Mouse (Mus musculus) forebrain, embryonic 12.5 days (tissue): ENCODE data around the gene Setd2. TPM values are rescaled to one million over a fixed set of nuclear protein-coding genes. Genes with fewer than 3 reads are reported as not detected.

ENCODE experiments used
- ATAC-seq: fragments of 200-750 bp; cut with Nextera tagmentation; 2 replicates; pipeline ENCODE4 v1.8.0; 2017; ENCODE audit warnings: moderate TSS enrichment; ENCODE audit not compliant: low FRiP score
- H3K27ac ChIP-seq: fragments of 300-500 bp; sonication (generic); 2 replicates; pipeline ENCODE4 v1.5.1; 2016; ENCODE audit warnings: mild to moderate bottlenecking
- H3K27me3 ChIP-seq: fragments of 300-500 bp; sonication (generic); 2 replicates; pipeline ENCODE4 v1.6.1; 2016; ENCODE audit warnings: mild to moderate bottlenecking
- H3K36me3 ChIP-seq: fragments of 300-500 bp; sonication (generic); replicated peaks from 2 replicates; pipeline ENCODE4 v1.6.1; 2016; ENCODE audit warnings: mild to moderate bottlenecking
- H3K4me1 ChIP-seq: fragments of 300-500 bp; sonication (generic); 2 replicates; pipeline ENCODE4 v1.6.1; 2016
- H3K4me2 ChIP-seq: fragments of 300-500 bp; sonication (generic); 2 replicates; pipeline ENCODE4 v1.6.1; 2016; ENCODE audit warnings: mild to moderate bottlenecking, moderate library complexity
- H3K4me3 ChIP-seq: fragments of 300-500 bp; sonication (generic); replicated peaks from 2 replicates; pipeline ENCODE4 v1.5.1; 2016; ENCODE audit warnings: mild to moderate bottlenecking
- H3K9ac ChIP-seq: fragments of 300-500 bp; sonication (generic); 2 replicates; pipeline ENCODE4 v1.6.1; 2016; ENCODE audit warnings: mild to moderate bottlenecking
- H3K9me3 ChIP-seq: fragments of 300-500 bp; sonication (generic); 2 replicates; pipeline ENCODE4 v1.6.1; 2016
- WGBS: fragments of 180-500 bp; shearing (Covaris S2); methylation state at CpG from one replicate; pipeline ENCODE4 v1.1.7; 2016; 5-methylcytosine and 5-hydroxymethylcytosine counted together
- polyA plus RNA-seq: library from polyadenylated mRNA; unstranded; fragments of >200 nt; fragmentation: Nextera tagmentation; extraction: Ambion mirVana; gene quantifications from 2 replicates; pipeline ENCODE4 v1.2.1, GENCODE M21; 2016

The Setd2 gene
- polyA plus RNA-seq, 1 experiment from 2014 or later = 49.7 TPM

GRCm38 (mm10) chr9:110645219-110645618 lies 112.8 kb downstream of the Setd2 start:
- H3K4me2 ChIP-seq = no peak overlapping the region
- no peaks in the 10 kb centered on the region for H3K36me3 ChIP-seq
- WGBS = 83% methylated on average over 9 of the region's 9 CpGs
- H3K4me1 ChIP-seq = peaks cover 11% of the 10 kb centered on the region
- no peaks in the 10 kb centered on the region for H3K27me3 ChIP-seq
- H3K9ac ChIP-seq = no peak overlapping the region
- ATAC-seq = no peak
- no peak overlapping the region for H3K4me3 ChIP-seq
- H3K27ac ChIP-seq = no peak overlapping the region
- H3K9me3 ChIP-seq = no peaks in the 10 kb centered on the region

- Histone ChIP-seq H3K36me3 (no peaks in the 10 kb centered on the region), H3K27me3 (peaks cover 30% of the 10 kb centered on the region), H3K4me3 (no peak overlapping the region), H3K27ac (peak overlapping the region; percentile 78), H3K9me3 (no peaks in the 10 kb centered on the region), H3K9ac (no peak overlapping the region), H3K4me2 (no peak overlapping the region), H3K4me1 (peaks cover 33% of the 10 kb centered on the region)
- ATAC-seq = peak; percentile 65
Observed at GRCm38 (mm10) chr9:110649775-110650174, 117.4 kb downstream of the Setd2 start.

GRCm38 (mm10) chr9:110651931-110652722 lies 119.7 kb downstream of the Setd2 start:
- no peak for ATAC-seq
- 40% methylated on average over 13 of the region's 13 CpGs for WGBS
- no peak overlapping the region for H3K4me3 ChIP-seq
- H3K4me2 ChIP-seq = no peak overlapping the region; the same call in 1 of the 2 replicates
- H3K9ac ChIP-seq = no peak overlapping the region
- H3K36me3 ChIP-seq = no peaks in the 10 kb centered on the region
- H3K4me1 ChIP-seq = peaks cover 47% of the 10 kb centered on the region
- no peak overlapping the region for H3K27ac ChIP-seq
- H3K27me3 ChIP-seq = peaks cover 30% of the 10 kb centered on the region
- no peaks in the 10 kb centered on the region for H3K9me3 ChIP-seq

GRCm38 (mm10) chr9:110652963-110653654 lies 120.7 kb downstream of the Setd2 start:
- ATAC-seq = no peak
- peak overlapping the region; percentile 68 for H3K9ac ChIP-seq
- H3K27me3 ChIP-seq = peaks cover 30% of the 10 kb centered on the region
- 20% methylated on average over 14 of the region's 14 CpGs for WGBS
- peaks cover 56% of the 10 kb centered on the region for H3K4me1 ChIP-seq
- H3K4me2 ChIP-seq = peak overlapping the region; percentile 98
- no peak overlapping the region for H3K27ac ChIP-seq
- H3K36me3 ChIP-seq = no peaks in the 10 kb centered on the region
- H3K4me3 ChIP-seq = peak overlapping the region; percentile 71
- H3K9me3 ChIP-seq = no peaks in the 10 kb centered on the region

- peaks cover 30% of the 10 kb centered on the region for H3K27me3 ChIP-seq
- H3K36me3 ChIP-seq = no peaks in the 10 kb centered on the region
- H3K4me3 ChIP-seq = peak within 1 kb of the TSS; percentile 71
- peak within 1 kb of the TSS; percentile 98 for H3K4me2 ChIP-seq
- peaks cover 56% of the 10 kb centered on the region for H3K4me1 ChIP-seq
- ATAC-seq = peak; percentile 56
- WGBS = under 1% methylated on average over 73 of the region's 75 CpGs
- no peaks in the 10 kb centered on the region for H3K9me3 ChIP-seq
- H3K9ac ChIP-seq = peak within 1 kb of the TSS; percentile 68
- H3K27ac ChIP-seq = peak within 1 kb of the TSS; percentile 63
Observed at GRCm38 (mm10) chr9:110653655-110654461, 121.5 kb downstream of the Setd2 start, which contains the start of gene Nbeal2. Gene Nbeal2, minus strand, starts transcription at chr9:110654161.

GRCm38 (mm10) chr9:110654726-110655650 lies 122.6 kb downstream of the Setd2 start:
- H3K4me3 ChIP-seq = peak overlapping the region; percentile 71; the same call in 1 of the 2 replicates
- H3K4me2 ChIP-seq = peak overlapping the region; percentile 98
- ATAC-seq = no peak
- peaks cover 48% of the 10 kb centered on the region for H3K4me1 ChIP-seq
- no peak overlapping the region for H3K9ac ChIP-seq
- 0 out of 2 replicates have a peak, but pooled peaks cover 5% of the 10 kb centered on the region for H3K36me3 ChIP-seq
- peak overlapping the region; percentile 15; the same call in 1 of the 2 replicates for H3K27ac ChIP-seq
- peaks cover 30% of the 10 kb centered on the region for H3K27me3 ChIP-seq
- H3K9me3 ChIP-seq = no peaks in the 10 kb centered on the region
- 82% methylated on average over 19 of the region's 19 CpGs for WGBS

GRCm38 (mm10) chr9:110655651-110656007 lies 123.2 kb downstream of the Setd2 start:
- ATAC-seq = no peak

GRCm38 (mm10) chr9:110656249-110657221 lies 124.1 kb downstream of the Setd2 start, which contains the start of gene Ccdc12:
Gene Ccdc12, plus strand, starts transcription at chr9:110656503.
- peak; percentile 97 for ATAC-seq
- under 1% methylated on average over 52 of the region's 52 CpGs for WGBS
- Histone ChIP-seq H3K4me1 (peaks cover 42% of the 10 kb centered on the region), H3K27ac (peak within 1 kb of the TSS; percentile 91), H3K9ac (peak within 1 kb of the TSS; percentile 79), H3K4me3 (peak within 1 kb of the TSS; percentile 64), H3K9me3 (no peaks in the 10 kb centered on the region), H3K27me3 (peaks cover 23% of the 10 kb centered on the region), H3K36me3 (0 out of 2 replicates have a peak, but pooled peaks cover 5% of the 10 kb centered on the region), H3K4me2 (peak within 1 kb of the TSS; percentile 73)

More at GRCm38 (mm10) chr9:110655651-110656007, 123.2 kb downstream of the Setd2 start:
- Histone ChIP-seq H3K4me1 (peaks cover 42% of the 10 kb centered on the region), H3K27ac (peak overlapping the region; percentile 91), H3K9me3 (no peaks in the 10 kb centered on the region), H3K36me3 (0 out of 2 replicates have a peak, but pooled peaks cover 5% of the 10 kb centered on the region), H3K9ac (peak overlapping the region; percentile 79; the same call in 1 of the 2 replicates), H3K27me3 (peaks cover 30% of the 10 kb centered on the region), H3K4me2 (peak overlapping the region; percentile 73), H3K4me3 (peak overlapping the region; percentile 64)
- WGBS = 84% methylated on average over 10 of the region's 10 CpGs

DNA sequence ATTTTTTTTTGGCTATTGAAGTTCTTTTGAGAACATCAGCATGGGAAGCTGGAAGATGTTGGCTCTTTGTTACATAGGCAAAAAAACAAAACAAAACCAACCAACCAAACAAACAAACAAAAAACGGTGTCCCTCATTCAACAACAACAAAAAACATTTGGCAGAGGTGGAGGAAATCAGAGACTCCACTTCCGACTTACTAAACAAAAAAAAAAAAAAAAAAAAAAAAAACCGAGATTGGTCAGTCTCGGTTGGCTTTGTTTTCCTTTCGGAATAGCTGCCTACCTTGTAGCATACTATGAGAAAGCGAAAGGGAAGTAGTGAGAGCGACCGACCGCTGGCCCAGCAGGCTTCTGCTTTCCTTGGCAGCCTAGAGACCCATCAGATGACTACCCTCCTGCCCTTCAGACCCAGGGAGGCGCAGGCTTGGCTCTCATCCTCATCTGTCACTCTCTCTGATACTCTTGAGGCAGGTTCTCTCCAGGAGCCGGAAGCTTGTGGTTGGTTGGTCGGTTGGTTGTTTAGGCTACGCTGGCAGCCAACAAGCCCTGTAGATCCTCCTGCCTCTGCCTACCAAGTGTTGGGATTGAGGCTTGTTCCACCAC lies 125.2 kb downstream of the Setd2 start:
- peak overlapping the region; percentile 73 for H3K4me2 ChIP-seq
- peak overlapping the region; percentile 79; the same call in 1 of the 2 replicates for H3K9ac ChIP-seq
- no peak for ATAC-seq
- 0 out of 2 replicates have a peak, but pooled peaks cover 5% of the 10 kb centered on the region for H3K36me3 ChIP-seq
- 83% methylated on average over 13 of the region's 13 CpGs for WGBS
- peaks cover 13% of the 10 kb centered on the region for H3K27me3 ChIP-seq
- no peaks in the 10 kb centered on the region for H3K9me3 ChIP-seq
- H3K27ac ChIP-seq = no peak overlapping the region
- H3K4me1 ChIP-seq = peaks cover 42% of the 10 kb centered on the region
- H3K4me3 ChIP-seq = peak overlapping the region; percentile 64

- Histone ChIP-seq H3K4me1 (peaks cover 26% of the 10 kb centered on the region), H3K4me2 (no peak overlapping the region), H3K27me3 (no peaks in the 10 kb centered on the region), H3K9ac (no peak overlapping the region), H3K4me3 (no peak overlapping the region), H3K36me3 (0 out of 2 replicates have a peak, but pooled peaks cover 5% of the 10 kb centered on the region), H3K9me3 (no peaks in the 10 kb centered on the region), H3K27ac (no peak overlapping the region)
- 94% methylated on average over 12 of the region's 12 CpGs for WGBS
- ATAC-seq = no peak
Observed at GRCm38 (mm10) chr9:110659521-110659920, 127.1 kb downstream of the Setd2 start.
